Mouse (Mus musculus): ENCODE measurements around the gene Calcrl. TPM values are rescaled to one million over a fixed set of nuclear protein-coding genes. Genes with fewer than 3 reads are reported as not detected.

The Calcrl gene
- polyA plus RNA-seq, 1 experiment: 3.9 TPM

DNA sequence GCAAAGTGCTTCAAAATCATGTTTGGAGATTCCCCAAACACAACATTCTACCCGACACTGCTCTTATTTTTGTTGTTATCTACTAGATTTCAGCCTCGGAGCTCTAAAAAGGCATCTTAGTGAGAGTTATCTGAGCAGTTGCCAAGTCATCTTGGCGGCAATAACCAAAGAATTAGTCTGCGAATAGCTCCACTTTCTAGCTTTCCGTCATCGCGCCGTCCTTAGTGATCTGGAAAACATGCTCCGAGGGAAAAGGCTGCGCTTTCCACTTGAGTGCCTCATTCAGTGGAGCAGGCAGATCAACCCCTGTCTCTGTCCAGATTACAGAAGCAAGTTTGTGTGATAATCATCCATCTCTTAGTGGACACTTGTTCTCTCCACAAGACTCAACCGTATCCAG lies 44.4 kb downstream of the Calcrl start:
- Histone ChIP-seq H3K27ac (ENCODE audit: insufficient read depth, low read length) (no peak overlapping the region), H3K4me3 (replicated peaks; ENCODE audit: insufficient read depth, low read depth, low read length) (no peak overlapping the region), H3K4me1 (ENCODE audit: control insufficient read depth, insufficient read depth, low read length) (no peaks in the 10 kb centered on the region), H3K27me3 (ENCODE audit: control insufficient read depth, insufficient read depth, low read length) (no peaks in the 10 kb centered on the region)
- DNase-seq: peak in 1 of 2 experiments; percentile 4
- no peak for TF ChIP-seq POLR2A (IDR thresholded peaks at IDR 0.05; ENCODE audit: borderline replicate concordance, insufficient read depth, low read length)
- TF ChIP-seq CTCF (IDR thresholded peaks at IDR 0.05; ENCODE audit: borderline replicate concordance, insufficient read depth, low read depth, low read length): no peak
- 6% methylated on average over 11 of the region's 11 CpGs for WGBS

DNA sequence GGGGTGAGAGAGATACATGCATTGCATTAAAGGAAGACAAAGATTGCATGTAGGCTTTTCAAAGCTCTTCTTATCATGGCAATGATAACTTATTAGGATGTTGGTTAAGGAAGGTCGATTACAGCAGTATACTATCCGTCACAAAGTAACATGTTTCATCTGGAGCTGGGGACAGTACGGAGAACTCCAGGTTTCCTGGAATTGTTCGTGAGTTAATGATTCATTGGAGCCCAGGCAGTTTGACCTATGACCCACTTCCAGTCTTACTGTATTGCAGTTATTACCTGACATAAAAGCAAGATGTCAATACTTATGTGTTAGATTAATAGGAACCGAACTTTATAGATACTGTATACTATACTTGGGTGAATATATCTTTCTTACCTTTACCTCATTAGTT lies 46.5 kb downstream of the Calcrl start:
- Histone ChIP-seq H3K4me1 (ENCODE audit: control insufficient read depth, insufficient read depth, low read length) (no peaks in the 10 kb centered on the region), H3K4me3 (replicated peaks; ENCODE audit: insufficient read depth, low read depth, low read length) (no peak overlapping the region), H3K27ac (ENCODE audit: insufficient read depth, low read length) (no peak overlapping the region), H3K27me3 (ENCODE audit: control insufficient read depth, insufficient read depth, low read length) (no peaks in the 10 kb centered on the region)
- no peak for DNase-seq
- TF ChIP-seq CTCF (IDR thresholded peaks at IDR 0.05; ENCODE audit: borderline replicate concordance, insufficient read depth, low read depth, low read length): no peak
- TF ChIP-seq POLR2A (IDR thresholded peaks at IDR 0.05; ENCODE audit: borderline replicate concordance, insufficient read depth, low read length): no peak
- 92% methylated on average over 5 of the region's 5 CpGs for WGBS

DNA sequence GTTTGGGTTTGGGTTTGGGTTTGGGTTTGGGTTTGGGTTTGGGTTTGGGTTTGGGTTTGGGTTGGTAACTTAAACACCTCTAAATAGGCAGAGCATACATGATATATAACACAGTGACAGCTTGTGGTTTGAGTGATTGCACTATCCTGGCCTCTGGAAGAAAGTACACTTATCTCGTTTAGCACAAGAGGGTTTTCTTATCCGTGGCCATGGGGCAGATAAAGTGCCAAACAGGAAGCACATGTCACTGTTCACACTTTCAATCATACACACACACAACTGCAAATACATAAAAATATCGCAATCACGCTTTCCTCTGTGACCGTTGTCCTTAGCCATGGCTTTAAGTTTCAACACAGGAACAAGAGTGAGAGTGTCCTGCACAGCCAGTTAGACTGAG lies 56.0 kb downstream of the Calcrl start:
- TF ChIP-seq POLR2A (IDR thresholded peaks at IDR 0.05; ENCODE audit: borderline replicate concordance, insufficient read depth, low read length) (no peak), CTCF (IDR thresholded peaks at IDR 0.05; ENCODE audit: borderline replicate concordance, insufficient read depth, low read depth, low read length) (no peak)
- Histone ChIP-seq H3K4me1 (ENCODE audit: control insufficient read depth, insufficient read depth, low read length) (no peaks in the 10 kb centered on the region), H3K27ac (ENCODE audit: insufficient read depth, low read length) (no peak overlapping the region), H3K4me3 (replicated peaks; ENCODE audit: insufficient read depth, low read depth, low read length) (no peak overlapping the region), H3K27me3 (ENCODE audit: control insufficient read depth, insufficient read depth, low read length) (no peaks in the 10 kb centered on the region)
- DNase-seq: no peak
- WGBS: 84% methylated on average over 5 of the region's 5 CpGs

- TF ChIP-seq CTCF (IDR thresholded peaks at IDR 0.05; ENCODE audit: borderline replicate concordance, insufficient read depth, low read depth, low read length) (no peak), POLR2A (IDR thresholded peaks at IDR 0.05; ENCODE audit: borderline replicate concordance, insufficient read depth, low read length) (no peak)
- Histone ChIP-seq H3K4me1 (ENCODE audit: control insufficient read depth, insufficient read depth, low read length) (no peaks in the 10 kb centered on the region), H3K27ac (ENCODE audit: insufficient read depth, low read length) (no peak overlapping the region), H3K4me3 (replicated peaks; ENCODE audit: insufficient read depth, low read depth, low read length) (no peak overlapping the region), H3K27me3 (ENCODE audit: control insufficient read depth, insufficient read depth, low read length) (no peaks in the 10 kb centered on the region)
- DNase-seq: no peak
Observed at GRCm38 (mm10) chr2:84366742-84367141, 58.5 kb downstream of the Calcrl start.

DNA sequence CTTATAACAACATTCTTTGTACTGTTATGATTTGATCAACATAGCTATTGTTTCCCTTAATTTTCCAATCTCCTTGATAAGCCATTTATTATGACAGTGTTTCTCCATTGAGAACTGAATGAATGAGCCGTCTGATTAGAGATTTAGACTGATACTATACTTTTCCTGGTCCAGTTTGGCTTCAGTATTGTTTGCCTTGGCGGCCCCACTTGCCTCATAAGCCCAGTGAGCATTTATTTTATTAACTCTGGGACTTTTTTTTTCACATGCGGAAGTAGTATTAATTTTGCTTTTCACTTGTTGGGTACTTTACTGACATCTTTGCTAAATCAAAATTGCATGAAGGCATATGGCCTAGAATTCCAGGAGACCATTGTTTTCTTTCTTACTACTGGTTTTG lies 59.9 kb downstream of the Calcrl start:
- no peaks in the 10 kb centered on the region for H3K27me3 ChIP-seq (ENCODE audit: control insufficient read depth, insufficient read depth, low read length)
- no peak overlapping the region for H3K4me3 ChIP-seq (replicated peaks; ENCODE audit: insufficient read depth, low read depth, low read length)
- no peak for DNase-seq
- TF ChIP-seq CTCF (IDR thresholded peaks at IDR 0.05; ENCODE audit: borderline replicate concordance, insufficient read depth, low read depth, low read length) (no peak), POLR2A (IDR thresholded peaks at IDR 0.05; ENCODE audit: borderline replicate concordance, insufficient read depth, low read length) (no peak)
- no peak overlapping the region for H3K27ac ChIP-seq (ENCODE audit: insufficient read depth, low read length)
- H3K4me1 ChIP-seq (ENCODE audit: control insufficient read depth, insufficient read depth, low read length): no peaks in the 10 kb centered on the region
- 84% methylated on average over 3 of the region's 3 CpGs for WGBS

- WGBS: 92% methylated on average over 6 of the region's 6 CpGs
- Histone ChIP-seq H3K27me3 (ENCODE audit: control insufficient read depth, insufficient read depth, low read length) (no peaks in the 10 kb centered on the region), H3K4me1 (ENCODE audit: control insufficient read depth, insufficient read depth, low read length) (no peaks in the 10 kb centered on the region), H3K27ac (ENCODE audit: insufficient read depth, low read length) (no peak overlapping the region), H3K4me3 (replicated peaks; ENCODE audit: insufficient read depth, low read depth, low read length) (no peak overlapping the region)
- TF ChIP-seq CTCF (IDR thresholded peaks at IDR 0.05; ENCODE audit: borderline replicate concordance, insufficient read depth, low read depth, low read length) (no peak), POLR2A (IDR thresholded peaks at IDR 0.05; ENCODE audit: borderline replicate concordance, insufficient read depth, low read length) (no peak)
- DNase-seq: no peak
Observed at GRCm38 (mm10) chr2:84362779-84363719, 62.2 kb downstream of the Calcrl start.

- TF ChIP-seq POLR2A (IDR thresholded peaks at IDR 0.05; ENCODE audit: borderline replicate concordance, insufficient read depth, low read length) (no peak), CTCF (IDR thresholded peaks at IDR 0.05; ENCODE audit: borderline replicate concordance, insufficient read depth, low read depth, low read length) (no peak)
- Histone ChIP-seq H3K27ac (ENCODE audit: insufficient read depth, low read length) (no peak overlapping the region), H3K4me3 (replicated peaks; ENCODE audit: insufficient read depth, low read depth, low read length) (no peak overlapping the region), H3K27me3 (ENCODE audit: control insufficient read depth, insufficient read depth, low read length) (no peaks in the 10 kb centered on the region), H3K4me1 (ENCODE audit: control insufficient read depth, insufficient read depth, low read length) (no peaks in the 10 kb centered on the region)
- WGBS: 74% methylated on average over 3 of the region's 3 CpGs
- no peak for DNase-seq
Observed at GRCm38 (mm10) chr2:84358690-84359343, 66.4 kb downstream of the Calcrl start.

GRCm38 (mm10) chr2:84355281-84355680 lies 69.9 kb downstream of the Calcrl start:
- no peak for TF ChIP-seq POLR2A (IDR thresholded peaks at IDR 0.05; ENCODE audit: borderline replicate concordance, insufficient read depth, low read length)
- TF ChIP-seq CTCF (IDR thresholded peaks at IDR 0.05; ENCODE audit: borderline replicate concordance, insufficient read depth, low read depth, low read length): no peak
- H3K4me3 ChIP-seq (replicated peaks; ENCODE audit: insufficient read depth, low read depth, low read length): no peak overlapping the region
- DNase-seq: no peak
- H3K27ac ChIP-seq (ENCODE audit: insufficient read depth, low read length): no peak overlapping the region
- WGBS: 87% methylated on average over 4 of the region's 4 CpGs
- no peaks in the 10 kb centered on the region for H3K27me3 ChIP-seq (ENCODE audit: control insufficient read depth, insufficient read depth, low read length)
- no peaks in the 10 kb centered on the region for H3K4me1 ChIP-seq (ENCODE audit: control insufficient read depth, insufficient read depth, low read length)
